Mouse (Mus musculus) heart, postnatal 25 days (tissue): ENCODE measurements around the gene Snx29. TPM values are rescaled to one million over a fixed set of nuclear protein-coding genes. Genes with fewer than 3 reads are reported as not detected.
"Not testable (repeated sequence)": the region's sequence is repeated elsewhere in the genome, so short reads cannot be mapped to it uniquely, and the experiment has no call there.

Experiments used
- DNase-seq: peaks from one replicate; pipeline ENCODE4 v3.0.0; 2022; ENCODE audit warnings: low spot score
- intact Hi-C: fragments of 180-260 bp; cut with DNase I; formaldehyde crosslinking; loops from one replicate; pipeline ENCODE4 v1.15.1; 2025
- total RNA-seq, 2 experiments: library from RNA; stranded (reverse); gene quantifications; 2 replicates each; pipeline ENCODE4 v1.2.3; 2021

Gene Snx29
- total RNA-seq, 2 experiments from 2014 or later: 9.6 to 12.4 TPM

DNA sequence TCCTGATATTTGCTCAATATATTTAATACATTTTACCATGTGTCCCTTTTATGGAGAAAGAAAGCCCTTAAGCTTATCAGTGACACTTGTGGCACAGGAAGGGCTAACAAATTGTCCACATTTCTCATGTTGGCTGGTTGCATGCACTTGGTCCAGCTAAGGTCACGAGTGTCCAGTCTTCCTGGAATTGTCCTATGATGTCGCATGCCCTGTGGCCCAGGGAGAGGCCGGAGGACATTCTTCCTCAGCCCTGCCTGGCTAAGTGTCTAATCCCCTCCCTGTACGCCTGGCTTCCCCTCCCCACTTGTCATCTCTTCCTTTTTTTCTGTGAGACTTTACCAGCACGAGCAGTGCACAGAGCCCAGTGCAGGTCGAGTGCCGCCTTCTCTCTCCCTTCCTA, 29.2 kb downstream of the Snx29 start:
- intact Hi-C loops: no loop called here
- no peak for DNase-seq

DNA sequence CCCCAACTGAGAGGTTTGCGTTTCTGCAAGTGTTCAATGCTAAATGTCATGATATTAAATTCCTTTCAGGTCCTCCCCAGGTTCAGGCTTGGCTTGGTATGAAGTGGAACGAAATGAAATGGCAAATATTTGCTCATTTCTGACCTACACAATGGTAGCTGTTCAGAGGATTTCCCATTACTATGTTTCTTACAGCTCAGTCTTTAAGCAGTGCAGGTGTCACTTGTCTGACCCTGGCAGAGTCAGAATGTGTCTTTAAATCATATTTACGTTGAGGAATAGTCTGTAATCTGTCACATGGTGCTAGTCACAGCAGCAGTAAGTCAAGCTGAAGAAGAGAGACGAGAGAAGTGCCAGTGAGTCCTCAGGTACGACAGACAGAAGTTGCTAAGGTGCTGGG, 36.5 kb downstream of the Snx29 start:
- intact Hi-C loops: no loop called here

DNA sequence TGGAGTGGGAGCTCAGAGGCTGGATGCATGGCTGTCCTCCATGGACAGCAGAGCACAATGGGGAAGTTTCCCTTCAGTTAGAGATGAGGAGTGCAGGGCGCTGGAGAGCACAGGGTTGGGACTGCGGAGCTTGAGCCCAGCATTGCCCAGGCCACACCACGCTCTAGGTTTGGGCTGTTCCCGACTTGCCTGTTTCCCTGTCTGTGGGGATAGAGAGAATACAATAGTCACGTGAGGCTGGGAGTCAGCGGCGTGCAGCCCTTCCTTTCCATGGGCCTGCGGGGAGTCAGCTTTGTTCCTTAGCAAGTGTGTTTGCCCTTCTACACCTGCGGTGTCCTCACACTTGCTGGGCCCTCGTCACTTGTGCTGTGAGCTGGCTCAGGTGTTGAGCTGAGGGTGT, 37.2 kb downstream of the Snx29 start:
- intact Hi-C loops: no loop called here
- DNase-seq: no peak

More for the DNA sequence above, 36.5 kb downstream of the Snx29 start:
- DNase-seq: no peak

DNA sequence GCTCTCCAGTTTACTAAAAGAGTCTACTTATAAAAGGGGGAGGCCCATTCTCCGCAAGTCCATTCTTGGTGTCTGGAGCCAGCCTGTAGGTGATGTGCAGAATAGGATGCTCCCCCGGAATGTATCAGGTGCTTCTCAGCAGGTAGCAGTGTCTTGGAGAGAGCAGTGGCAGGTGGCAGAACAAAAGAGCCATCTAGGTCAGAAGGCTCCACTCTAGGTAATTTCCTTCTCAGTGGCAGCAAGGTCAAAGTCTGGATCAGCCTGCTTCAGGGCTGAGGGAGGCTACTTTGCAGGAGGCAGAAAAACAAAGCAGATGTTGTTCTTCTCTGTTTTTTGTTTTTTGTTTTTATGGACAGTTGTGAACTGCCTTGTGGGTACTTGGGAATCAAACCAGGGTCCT, 37.9 kb downstream of the Snx29 start:
- intact Hi-C loops, DNase-seq: not testable (repeated sequence)

DNA sequence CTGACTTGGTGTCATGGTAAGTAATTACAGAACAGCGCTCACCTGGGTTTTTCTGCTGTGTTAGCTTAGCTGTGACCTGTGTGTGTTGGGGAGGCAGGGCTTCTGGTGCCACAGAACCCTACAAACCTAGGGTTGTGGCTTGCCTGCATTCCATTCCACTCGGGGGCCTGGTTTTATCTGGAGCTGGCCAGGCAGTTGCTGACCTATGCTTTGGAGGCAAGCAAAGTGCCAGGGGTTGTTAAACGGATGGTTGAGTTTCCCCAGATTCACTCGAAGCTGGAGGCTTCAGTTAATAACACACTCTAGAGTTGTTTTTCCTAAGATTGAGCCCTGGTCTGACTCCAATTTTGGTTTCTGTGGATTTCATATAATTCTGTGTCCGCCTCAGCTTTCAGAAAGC, 42.9 kb downstream of the Snx29 start:
- no peak for DNase-seq
- intact Hi-C loops: no loop called here

DNA sequence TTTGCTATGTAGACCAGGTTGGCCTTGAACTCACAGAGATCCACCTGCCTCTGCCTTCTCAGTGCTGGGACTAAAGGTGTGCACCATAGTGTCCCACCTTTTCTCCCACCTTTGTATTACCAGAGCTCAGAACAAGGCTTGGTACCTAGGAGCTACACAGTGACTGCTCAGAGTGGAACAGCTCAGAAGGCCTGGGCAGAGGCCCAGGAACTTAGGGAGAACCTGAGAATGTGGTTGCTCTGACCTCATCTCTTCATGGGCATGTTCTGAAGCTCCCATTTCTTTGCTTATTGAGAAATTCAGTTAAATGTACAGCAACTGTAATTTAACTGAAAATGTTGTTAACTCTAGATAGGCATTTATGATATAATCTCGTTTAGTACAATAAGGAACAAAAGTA, 44.1 kb downstream of the Snx29 start:
- no peak for DNase-seq
- intact Hi-C loops: no loop called here

DNA sequence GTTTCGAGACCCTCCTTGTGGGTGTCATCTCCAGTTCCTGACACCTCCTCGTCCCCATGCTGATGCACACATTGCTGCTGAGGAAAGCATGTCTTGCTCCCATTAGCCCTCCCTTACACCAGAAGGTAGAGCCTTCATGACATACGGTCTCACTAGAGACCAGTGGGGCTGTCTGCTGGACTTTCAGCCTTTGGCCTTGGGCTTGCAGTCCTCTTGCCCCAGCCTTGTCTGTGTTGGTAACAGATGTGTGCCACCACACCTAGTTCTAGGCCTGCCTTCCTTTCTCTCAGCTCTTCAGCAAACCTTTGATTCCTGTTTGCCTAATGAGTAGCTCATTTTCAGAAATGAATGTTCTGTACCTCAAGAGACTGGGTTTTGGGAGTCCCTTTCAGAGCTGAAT, 45.7 kb downstream of the Snx29 start:
- intact Hi-C loops: no loop called here
- DNase-seq: no peak

DNA sequence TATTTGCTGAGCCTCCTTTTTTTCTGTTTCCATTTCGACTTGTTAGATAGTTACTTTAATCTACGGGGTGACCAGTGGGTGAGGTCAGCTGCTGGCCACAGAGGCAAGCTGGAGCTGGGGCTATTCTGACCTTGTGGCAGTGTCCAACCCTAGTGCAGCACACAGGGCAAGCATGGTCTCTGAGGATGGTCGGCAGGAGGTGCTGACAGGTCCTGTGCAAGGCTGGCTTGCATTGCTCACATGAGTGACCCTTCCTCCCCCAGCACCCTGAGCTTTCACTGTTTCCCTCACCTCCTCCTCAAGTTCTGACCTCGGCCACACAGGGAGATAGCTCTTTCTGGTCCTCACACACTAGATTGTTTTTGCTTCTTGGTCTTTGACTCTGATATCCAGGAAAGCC, 46.5 kb downstream of the Snx29 start:
- no peak for DNase-seq
- intact Hi-C loops: no loop called here

DNA sequence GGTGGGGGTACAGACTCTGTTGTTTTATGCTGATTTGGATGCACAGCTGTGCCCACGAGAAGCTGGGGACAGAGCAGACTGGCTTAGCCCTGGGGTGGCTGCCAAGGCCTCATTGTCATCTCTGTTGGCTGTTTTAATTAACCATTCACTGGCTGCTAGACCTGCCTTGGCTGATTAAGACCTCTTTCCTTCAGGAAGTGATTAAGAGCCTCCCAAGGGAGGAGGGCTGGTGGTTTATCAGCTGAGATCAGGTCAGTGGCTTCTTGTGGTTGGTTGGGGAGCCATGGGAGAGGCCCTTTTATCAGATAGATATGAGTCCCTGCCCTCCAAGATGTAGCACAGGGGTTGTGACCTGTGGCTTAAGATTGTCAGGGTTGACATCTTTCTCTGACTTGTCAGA, 46.9 kb downstream of the Snx29 start:
- no peak for DNase-seq
- intact Hi-C loops: no loop called here

DNA sequence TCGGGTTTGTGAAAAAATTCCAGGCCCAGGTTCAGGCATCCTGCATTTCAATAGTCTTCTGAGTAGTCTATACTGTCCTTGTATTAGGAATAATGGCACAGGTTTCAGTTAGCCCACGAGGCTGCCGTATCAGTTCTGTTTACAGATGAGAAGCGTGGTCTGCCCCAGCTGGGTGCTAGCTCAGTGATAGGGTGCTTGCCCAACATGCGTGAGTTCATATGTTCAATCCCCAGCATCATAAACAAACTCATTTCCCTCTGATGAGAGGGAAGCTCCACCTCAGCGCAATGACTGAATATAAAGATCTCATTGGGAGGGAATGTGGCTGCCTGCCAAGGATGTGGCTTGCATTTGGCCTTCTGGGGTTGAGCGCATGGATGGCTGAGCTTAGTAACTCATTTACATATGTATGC, 47.4 kb downstream of the Snx29 start:
- intact Hi-C loops: no loop called here
- no peak for DNase-seq

DNA sequence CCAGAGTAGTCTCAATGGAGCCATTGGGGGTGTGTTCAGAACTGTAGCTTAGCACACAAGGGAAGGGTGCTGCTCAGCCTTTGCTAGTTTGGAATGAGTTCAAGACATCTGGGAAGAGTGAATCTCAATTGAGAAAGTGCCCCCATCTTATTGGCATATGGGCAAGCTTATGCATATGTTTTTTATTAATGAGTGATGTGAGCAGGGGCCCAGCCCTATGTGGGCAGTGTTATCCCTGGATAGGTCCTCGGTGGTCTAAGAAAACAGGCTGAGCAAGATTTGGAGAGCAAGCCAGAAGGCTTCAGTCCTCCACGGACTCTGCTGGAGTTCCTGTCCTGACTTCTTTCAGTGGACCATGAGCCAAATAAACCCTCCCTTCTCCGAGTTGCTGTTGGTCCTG, 56.6 kb downstream of the Snx29 start:
- no peak for DNase-seq
- intact Hi-C loops: no loop called here

DNA sequence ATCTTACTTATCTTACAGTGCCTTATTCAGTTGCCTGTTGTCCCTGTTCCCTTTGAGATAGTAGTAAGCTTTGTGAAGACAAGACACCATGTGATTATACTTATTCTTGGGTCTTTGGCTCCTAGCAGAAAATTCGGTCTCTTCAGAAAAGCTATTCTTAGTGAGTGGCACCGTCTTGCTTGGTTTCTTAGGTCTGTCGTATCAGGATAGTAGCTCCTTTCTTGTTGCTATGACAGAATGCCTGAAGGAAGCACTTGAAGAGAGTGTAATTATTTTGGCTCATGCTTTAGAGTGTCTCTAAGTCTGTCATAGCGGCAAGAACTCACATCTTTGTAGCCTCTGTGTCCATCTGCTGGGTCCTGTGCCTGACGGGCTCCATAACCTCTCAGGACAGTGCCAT, 57.3 kb downstream of the Snx29 start:
- intact Hi-C loops: no loop called here
- no peak for DNase-seq

DNA sequence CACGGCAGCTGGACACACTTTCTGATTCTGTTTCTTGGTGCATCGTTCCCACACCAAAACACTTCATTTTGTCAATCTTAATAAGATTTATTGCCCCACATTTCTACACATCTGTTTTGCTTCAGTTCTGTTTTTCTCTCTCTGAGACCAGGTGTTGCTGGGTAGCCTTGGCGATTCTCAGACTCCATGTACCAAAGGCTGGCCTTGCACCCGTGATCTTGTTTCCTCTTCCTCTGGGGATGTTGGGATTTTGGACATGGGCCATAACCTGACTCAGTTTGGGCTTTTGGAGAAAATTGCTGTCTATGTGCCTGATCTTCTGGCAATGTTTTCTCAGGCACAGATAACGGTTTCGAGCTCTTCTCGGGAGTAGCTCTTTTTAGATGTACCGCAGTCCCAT, 58.2 kb downstream of the Snx29 start:
- intact Hi-C loops: no loop called here
- DNase-seq: no peak

DNA sequence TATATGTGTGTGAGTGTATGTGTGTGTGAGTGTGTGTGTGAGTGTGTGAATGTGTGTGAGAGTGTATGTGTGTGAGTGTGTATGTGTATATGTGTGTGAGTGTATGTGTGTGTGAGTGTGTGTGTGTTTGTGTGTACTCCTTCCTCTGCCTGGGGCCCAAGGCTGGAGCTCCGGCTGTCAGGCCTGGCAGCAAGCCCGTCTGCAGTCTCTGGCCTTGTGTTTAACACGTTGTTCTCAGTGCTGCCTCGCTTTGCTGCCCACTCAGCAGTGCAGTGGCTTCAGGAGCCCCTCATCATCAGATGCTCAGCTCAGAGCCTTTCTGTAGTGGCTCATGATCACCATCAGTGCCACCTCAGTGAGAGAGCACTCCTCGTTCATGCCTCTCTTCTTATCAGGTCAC, 61.7 kb downstream of the Snx29 start:
- DNase-seq: no peak
- intact Hi-C loops: no loop called here

DNA sequence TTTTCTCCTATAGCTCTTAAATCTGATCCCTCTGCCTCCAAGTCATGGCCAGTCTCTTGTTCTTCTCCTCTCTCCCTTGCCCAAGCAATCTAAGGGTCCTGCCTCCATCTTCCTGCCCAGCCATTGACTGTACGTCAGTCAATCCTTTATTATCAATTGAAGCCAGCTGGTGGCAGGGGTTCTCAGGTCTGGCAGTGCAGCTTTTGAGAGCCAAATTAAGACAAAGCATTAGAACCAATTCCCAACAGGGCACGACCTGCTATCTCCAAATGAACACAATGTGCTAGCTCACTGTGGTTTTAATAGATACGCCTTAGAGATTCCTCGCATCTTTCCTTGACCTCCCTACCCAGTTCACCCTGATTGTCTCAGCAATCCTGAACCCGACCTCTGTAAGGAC, 62.4 kb downstream of the Snx29 start:
- intact Hi-C loops: no loop called here
- no peak for DNase-seq

DNA sequence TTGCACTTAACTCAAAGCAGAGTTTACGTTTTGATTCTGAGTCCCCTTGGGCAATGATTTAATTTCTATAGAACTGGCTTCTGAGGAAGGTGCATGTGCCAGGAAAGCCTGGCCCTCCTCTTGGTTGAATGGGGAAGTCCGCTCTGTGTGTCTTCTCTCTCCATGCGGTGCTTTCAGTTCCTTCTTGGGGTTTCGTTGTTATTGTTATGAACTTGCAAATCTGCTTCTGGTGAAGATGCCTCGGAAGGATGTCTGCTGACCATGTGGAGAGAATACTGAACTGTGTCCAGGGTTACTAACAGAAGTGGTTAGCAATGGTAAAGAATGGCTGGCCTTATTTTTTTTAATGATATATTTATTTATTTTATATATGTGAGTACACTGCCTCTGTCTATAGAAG, 63.1 kb downstream of the Snx29 start:
- intact Hi-C loops: no loop called here
- no peak for DNase-seq

DNA sequence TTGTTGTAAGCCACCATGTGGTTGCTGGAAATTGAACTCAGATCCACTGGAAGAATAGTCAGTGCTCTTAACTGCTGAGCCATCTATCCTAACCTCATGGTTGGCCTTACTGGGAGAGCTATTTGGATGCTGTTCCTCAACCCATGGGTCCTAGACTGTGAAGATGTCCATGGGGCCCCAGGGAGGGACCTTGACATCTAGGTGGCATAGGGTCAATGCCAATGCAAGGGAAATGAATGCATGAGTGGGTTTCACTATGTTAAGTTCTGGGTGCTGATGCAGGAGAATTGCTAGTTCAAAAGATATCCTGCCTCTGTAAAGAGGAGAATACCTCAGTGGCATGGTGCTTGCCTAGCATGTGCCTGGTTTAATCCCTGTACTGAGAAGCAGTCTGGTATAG, 63.5 kb downstream of the Snx29 start:
- no peak for DNase-seq
- intact Hi-C loops: no loop called here

DNA sequence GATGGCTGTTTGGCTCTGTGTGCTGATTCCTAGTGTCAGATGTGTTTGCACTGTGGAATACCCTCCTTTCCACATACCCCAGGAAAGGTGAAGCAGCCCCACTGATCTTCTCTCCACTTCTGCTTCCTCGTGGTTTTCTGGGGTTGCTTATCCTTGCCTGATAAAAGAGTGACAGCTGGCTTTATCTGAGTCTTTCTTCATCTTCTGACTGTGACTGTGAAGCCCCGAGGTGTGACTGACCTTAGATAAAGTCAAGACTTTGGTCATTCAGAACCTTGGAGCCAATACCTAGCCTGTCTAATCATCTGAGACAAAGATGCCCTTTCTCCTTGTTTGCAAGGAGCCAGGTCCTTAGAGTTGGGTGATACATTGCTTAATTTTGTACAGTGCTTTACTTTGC, 65.4 kb downstream of the Snx29 start:
- intact Hi-C loops: no loop called here
- no peak for DNase-seq

DNA sequence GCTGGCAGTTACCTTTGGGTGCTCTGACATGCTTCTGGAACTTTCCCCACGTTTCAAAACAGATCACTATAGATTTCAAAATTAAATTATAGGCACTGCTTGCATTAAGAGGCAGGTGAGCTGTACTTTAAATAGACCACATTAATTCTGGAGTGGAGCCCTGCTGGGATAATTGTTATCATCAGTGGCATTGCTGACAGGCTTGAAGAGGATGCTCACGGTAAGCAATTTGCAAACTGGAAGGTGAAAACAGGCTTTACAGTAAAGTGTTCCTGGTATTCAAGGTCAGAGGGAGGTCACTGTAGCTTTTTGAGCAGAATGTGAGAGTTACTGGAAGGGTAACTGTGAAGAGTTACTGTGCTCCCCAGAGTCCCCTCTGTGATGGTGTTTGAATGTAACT, 66.6 kb downstream of the Snx29 start:
- DNase-seq: no peak
- intact Hi-C loops: no loop called here

DNA sequence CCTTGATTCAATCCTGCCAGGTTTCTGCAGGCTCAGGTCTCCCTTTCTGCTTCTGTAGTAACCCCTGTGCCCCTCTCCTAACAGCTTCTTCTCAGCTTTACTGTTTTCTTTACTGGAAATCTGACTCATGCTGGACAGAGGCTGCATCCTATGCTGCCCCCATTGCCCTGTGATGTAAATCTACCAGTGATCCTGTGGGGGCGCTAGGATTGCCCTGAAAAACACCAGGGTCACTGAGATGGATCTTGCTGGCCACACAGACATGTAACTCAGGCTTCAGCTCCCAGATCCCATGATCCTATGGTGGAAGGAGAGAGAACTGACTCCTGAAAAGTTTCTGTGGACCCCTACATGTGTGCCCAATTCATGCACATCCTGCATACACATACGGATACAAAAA, 73.9 kb downstream of the Snx29 start:
- intact Hi-C loops: no loop called here
- DNase-seq: no peak

DNA sequence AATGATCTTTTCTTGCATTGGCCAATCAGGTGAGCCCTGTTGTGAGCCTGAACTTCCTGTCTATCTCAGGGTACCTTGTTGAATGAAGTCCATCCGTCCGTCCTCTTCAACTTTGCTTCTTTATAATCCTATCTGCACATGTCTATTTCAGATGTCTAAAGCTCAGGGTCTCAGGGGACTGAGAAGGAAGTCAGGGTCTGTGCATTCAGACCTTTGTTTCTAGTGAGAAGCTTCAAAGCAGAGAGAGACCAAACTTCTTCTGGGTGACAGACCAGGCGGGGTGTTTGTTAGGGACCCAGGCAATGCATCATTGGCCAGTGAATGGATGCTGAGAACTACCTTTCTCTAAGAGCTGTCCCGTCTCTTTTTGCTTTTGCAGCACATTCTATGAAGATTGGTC, 76.7 kb downstream of the Snx29 start:
- DNase-seq: no peak
- intact Hi-C loops: no loop called here

DNA sequence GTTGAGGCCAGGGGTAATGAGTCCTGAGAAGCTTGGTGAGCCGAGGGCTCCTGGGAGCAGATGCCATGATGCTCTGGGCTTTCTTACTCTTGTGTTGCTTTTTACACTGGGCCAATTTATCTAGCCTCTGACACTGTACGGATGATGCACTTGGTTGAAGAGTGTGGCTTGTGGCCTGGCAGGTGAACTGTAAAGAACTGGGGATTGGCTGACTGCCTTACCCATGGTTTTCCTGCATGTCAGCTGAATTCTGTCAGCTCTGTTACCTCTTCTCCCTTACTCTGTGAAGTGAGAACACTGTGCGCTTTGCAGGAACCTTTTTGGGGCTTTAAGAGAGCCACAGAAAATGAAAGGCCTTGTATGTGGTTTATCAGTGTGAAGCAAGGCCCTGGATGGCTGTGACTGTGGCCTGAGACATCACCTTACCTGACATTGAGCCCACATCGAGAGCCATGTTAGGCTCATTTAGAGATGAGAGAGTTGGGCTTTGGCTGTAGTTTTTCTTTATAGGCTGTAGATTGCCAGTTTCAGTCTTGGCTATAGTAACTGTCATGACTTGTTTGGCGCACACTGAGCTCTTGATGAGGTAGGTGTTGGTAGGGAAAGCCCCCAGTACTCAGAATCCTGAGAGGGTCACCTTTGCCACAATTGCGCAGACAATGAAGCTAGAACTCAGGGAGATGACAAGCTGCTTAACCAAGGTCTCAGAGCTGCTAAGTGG, 77.3 kb downstream of the Snx29 start:
- no peak for DNase-seq
- intact Hi-C loops: no loop called here

DNA sequence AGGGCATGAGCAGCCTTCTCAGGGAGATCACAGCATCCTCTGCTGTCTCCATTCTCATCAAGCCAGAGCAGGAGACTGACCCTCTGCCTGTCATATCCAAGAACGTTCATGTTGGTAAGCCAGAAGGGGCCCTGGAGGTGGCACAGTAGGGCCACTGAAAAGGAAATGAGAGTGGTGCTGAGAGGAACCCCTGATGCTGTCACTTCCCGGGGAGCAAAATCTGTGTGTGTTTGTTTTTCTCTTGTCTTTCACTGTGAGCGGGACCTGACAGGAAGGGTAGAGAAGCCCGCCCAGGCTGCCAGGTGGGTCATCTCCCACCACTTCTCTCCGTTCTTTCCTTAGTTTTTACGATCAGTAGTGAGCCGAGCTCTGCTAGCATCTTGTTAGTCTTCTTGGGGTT, 78.2 kb downstream of the Snx29 start:
- intact Hi-C loops: no loop called here
- no peak for DNase-seq
